Mouse (Mus musculus) retina, postnatal 1 day (tissue): ENCODE measurements around the gene Bmp8a.

Source experiments
- DNase-seq: peaks from one replicate; pipeline ENCODE4 v3.0.0-alpha.2; 2012

The Bmp8a gene

DNA sequence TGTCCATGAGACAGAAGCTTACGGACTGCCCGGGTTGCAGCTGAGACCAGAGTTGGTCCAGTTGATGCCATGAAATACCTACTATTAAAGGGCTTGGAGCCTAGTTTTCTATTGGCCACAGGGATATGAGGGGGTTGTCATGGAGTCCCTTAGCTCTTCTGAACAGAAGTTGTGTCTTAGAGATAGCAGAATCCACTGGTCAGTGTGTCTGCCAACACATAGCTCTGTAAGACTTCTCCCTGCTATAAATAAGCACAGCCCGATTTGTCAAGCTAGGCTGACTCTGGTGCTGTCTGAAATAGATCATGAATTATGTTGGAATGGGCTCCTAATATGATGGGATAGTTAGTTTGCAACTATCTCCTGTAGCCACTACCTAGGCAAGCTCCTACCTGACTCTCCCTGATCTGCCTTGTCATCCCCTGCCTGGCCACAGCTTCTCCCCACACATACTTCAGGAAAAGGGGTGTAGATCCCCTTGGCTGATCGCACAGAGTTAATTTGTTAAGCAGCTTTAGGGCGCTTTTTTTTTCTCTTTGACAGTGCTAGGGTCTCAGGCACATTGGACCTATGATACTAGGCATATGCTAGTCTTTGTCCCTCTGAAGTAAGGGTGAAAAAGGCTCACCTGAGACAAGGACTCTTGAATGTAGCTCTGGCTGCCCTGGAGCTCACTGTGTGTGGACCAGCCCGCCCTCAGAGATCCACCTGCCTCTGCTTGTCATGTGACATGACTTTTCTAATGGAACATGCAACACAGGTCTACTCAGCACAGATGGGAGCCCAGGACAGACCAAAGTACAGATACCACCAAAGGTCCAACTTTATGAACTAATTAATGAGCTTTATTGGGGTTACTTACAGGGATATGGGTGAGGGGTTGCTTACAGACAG lies 58.1 kb downstream of the Bmp8a start:
- DNase-seq = no peak

DNA sequence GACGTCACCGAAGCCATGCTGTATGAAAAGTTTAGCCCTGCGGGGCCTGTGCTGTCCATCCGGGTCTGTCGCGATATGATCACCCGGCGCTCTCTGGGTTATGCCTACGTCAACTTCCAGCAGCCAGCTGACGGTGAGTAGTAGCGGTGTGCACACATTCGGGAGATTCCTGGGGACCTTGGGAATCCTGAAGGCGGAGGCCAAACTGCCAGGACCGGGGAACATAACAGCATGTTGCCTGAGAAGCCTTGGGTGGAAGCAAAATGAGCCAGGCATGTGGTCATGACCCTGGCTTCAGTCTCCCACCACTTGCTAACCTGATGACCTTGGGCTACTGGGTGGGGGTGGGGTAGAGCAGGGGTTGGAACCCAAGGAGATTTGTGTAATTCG lies 59.4 kb downstream of the Bmp8a start:
- peak; percentile 39 for DNase-seq

DNA sequence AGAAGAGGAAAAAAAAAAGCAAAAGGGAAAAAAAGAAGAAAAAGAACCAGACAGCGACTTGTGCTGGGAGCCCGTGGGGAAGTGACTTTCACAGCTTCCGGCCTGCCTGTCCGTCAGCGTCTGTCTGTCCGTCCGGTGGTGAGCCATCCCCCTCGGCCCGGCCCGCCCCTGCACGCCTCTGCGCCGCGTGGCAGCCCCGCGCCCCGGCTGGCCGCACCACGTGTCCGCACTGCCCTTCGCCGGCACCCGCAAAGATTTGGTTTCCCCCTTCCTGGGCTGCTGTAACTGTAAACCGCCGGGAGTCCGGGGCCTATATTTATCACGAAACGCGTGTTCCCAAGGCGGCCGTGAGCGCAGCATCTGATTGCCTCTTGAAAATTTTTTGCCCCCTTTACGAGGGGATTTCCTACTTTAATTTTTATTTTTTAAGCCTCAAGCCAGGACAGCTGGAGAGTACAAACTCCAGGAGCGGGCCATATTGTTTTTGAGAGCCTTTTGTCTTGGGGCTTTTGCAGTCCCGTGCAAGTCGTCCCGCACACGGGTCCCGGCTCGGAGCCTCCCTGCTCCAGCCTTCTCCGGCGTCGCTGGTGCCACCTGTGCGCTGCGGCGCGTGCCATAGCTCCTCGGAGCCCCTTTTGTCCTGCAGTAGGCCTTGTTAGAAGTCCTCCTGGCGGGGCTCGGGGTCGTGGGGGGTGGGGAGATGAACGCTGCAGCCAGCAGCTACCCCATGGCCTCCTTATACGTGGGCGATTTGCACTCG lies 60.0 kb downstream of the Bmp8a start:
- peak; percentile 42 for DNase-seq

- peak; percentile 95 for DNase-seq
Observed at GRCm38 (mm10) chr4:123282500-123282899, 60.6 kb downstream of the Bmp8a start.

DNA sequence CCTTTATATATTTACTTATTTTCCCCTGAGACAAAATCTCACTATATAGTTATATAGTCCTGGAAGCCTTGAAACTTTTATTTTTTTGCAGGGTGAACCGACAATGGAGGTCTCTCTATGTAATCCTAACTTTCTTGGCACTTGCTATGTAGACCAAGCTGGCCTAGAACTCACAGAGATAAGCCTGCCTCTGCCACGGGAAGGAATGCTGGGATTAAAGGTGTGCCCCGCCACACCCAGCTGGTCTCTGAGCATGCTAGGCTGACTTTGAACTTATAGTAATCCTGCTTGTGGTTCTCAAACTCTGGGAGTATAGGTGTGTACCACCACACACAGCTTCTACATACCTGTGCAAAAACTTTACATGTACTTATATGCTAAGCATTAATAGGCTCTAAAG lies 62.9 kb downstream of the Bmp8a start:
- no peak for DNase-seq

- no peak for DNase-seq
Observed at GRCm38 (mm10) chr4:123271063-123271462, 72.0 kb downstream of the Bmp8a start.
